Comparison of ENCODE assay signal across 24 mouse cellular contexts in genomic region chr11:46336020-46336419, GRCm38 (mm10). TPM values are rescaled to one million over a fixed set of nuclear protein-coding genes. Genes with fewer than 3 reads are reported as not detected.
DNase-seq lines count a peak whose midpoint lies in the region; ATAC-seq lines count a peak whose summit lies in the region.
"Had no signal": no experiment of that assay in that cellular context is flagged by ENCODE, and none has a peak within 500 bp of the region (broad histone marks: within the 10 kb centered on the region; RNA-seq: fewer than 3 reads in every experiment).

No protein-coding gene starts in this region.

- H3K9ac ChIP-seq in intestine, embryonic 15.5 days = no peak overlapping the region
- no peak overlapping the region for H3K9ac ChIP-seq in heart, embryonic 12.5 days

- peak; percentile 51 for ATAC-seq in common myeloid progenitor, adult 5-6 weeks (replicated peaks; ENCODE audit: low read depth, poor library complexity, severe bottlenecking)
- ATAC-seq in granulocyte monocyte progenitor cell, adult 5-6 weeks (replicated peaks; ENCODE audit: poor library complexity, severe bottlenecking) = peak; percentile 53
- peak; percentile 38 to 55 for ATAC-seq in hematopoietic stem cell, adult 5-6 weeks (replicated peaks in 1 of 2; ENCODE audit: insufficient read depth in 1 of 2, low FRiP score in 2 of 2, low TSS enrichment in 1 of 2, low read depth in 1 of 2, poor library complexity in 2 of 2, severe bottlenecking in 2 of 2)
- peak; percentile 47 for ATAC-seq in megakaryocyte progenitor cell, adult 5-6 weeks (replicated peaks; ENCODE audit: poor library complexity)
- ATAC-seq in intestine, embryonic 15.5 days = no peak
- ATAC-seq in heart, embryonic 12.5 days (ENCODE audit: insufficient number of reproducible peaks, low FRiP score) = no peak
- no peak for ATAC-seq in inflammation-experienced regulatory T-cells, adult 6 months
- ATAC-seq: activated CD4-positive, CD25-positive, alpha-beta regulatory T cell, adult 4 months; CD4-positive, CD25-positive, alpha-beta regulatory T cell, adult 4 months; Patski had no signal

- H3K4me1 ChIP-seq in intestine, embryonic 15.5 days (replicated peaks) = no peaks in the 10 kb centered on the region
- H3K4me1 ChIP-seq in heart, embryonic 12.5 days (replicated peaks) = no peaks in the 10 kb centered on the region

- H3K9me3 ChIP-seq in intestine, embryonic 15.5 days = no peaks in the 10 kb centered on the region
- H3K9me3 ChIP-seq in heart, embryonic 12.5 days (replicated peaks) = no peaks in the 10 kb centered on the region
- H3K9me3 ChIP-seq: G1E had no signal

- WGBS in intestine, embryonic 15.5 days = 88% methylated on average over 5 of the region's 5 CpGs
- 84% methylated on average over 5 of the region's 5 CpGs for WGBS in heart, embryonic 12.5 days

- DNase-seq in layer of hippocampus, adult 8-10 months (ENCODE audit: low spot score in 2 of 2) = no peak
- DNase-seq: adrenal gland, adult 2 months; adrenal gland, adult 8-10 months; adrenal gland, postnatal 10 days; adrenal gland, postnatal 14 days; adrenal gland, postnatal 25 days; adrenal gland, postnatal 36 days; B cell, adult 2 months; cerebellum, adult 11 months; cerebellum, adult 11-12 months had no signal

- no peak overlapping the region for H3K27ac ChIP-seq in intestine, embryonic 15.5 days
- H3K27ac ChIP-seq in heart, embryonic 12.5 days (ENCODE audit: poor library complexity, severe bottlenecking) = no peak overlapping the region

- H3K4me3 ChIP-seq in intestine, embryonic 15.5 days (replicated peaks) = no peak overlapping the region
- H3K4me3 ChIP-seq in heart, embryonic 12.5 days = no peak overlapping the region

- no peaks in the 10 kb centered on the region for H3K36me3 ChIP-seq in intestine, embryonic 15.5 days
- no peaks in the 10 kb centered on the region for H3K36me3 ChIP-seq in heart, embryonic 12.5 days
- H3K36me3 ChIP-seq: G1E had no signal

- no peaks in the 10 kb centered on the region for H3K27me3 ChIP-seq in intestine, embryonic 15.5 days (replicated peaks)
- H3K27me3 ChIP-seq in heart, embryonic 12.5 days (replicated peaks) = no peaks in the 10 kb centered on the region
- H3K27me3 ChIP-seq: CH12.LX had no signal

- no peak overlapping the region for H3K4me2 ChIP-seq in intestine, embryonic 15.5 days (replicated peaks)
- H3K4me2 ChIP-seq in heart, embryonic 12.5 days = no peak overlapping the region

RNA-seq across cellular contexts. Expression of gene Cyfip2, which starts 23.4 kb away (rescaled TPM):
- 52.5 and 69.0 TPM in 2 replicates for total RNA-seq in common myeloid progenitor, adult 5-6 weeks (2017)
- total RNA-seq in granulocyte monocyte progenitor cell, adult 5-6 weeks (2014; fragmentation: Nextera tagmentation) = 92.3 and 106 TPM in 2 replicates
- 43.2 and 55.8 TPM in 2 replicates for total RNA-seq in granulocyte monocyte progenitor cell, adult 5-6 weeks (2017)
- total RNA-seq in hematopoietic stem cell, adult 5-6 weeks (2017) = 79.8 and 93.2 TPM in 2 replicates
- total RNA-seq in megakaryocyte progenitor cell, adult 5-6 weeks (2015) = 121 and 122 TPM in 2 replicates
- 48.6 and 53.3 TPM in 2 replicates for total RNA-seq in megakaryocyte progenitor cell, adult 5-6 weeks (2017)
- polyA plus RNA-seq in intestine, embryonic 15.5 days (2015; fragmentation: Nextera tagmentation; extraction: Ambion mirVana) = 7.5 and 7.8 TPM in 2 replicates
- polyA plus RNA-seq in heart, embryonic 12.5 days (2016; fragmentation: Nextera tagmentation; extraction: Ambion mirVana) = 6.2 and 6.5 TPM in 2 replicates
- polyA plus RNA-seq in inflammation-experienced regulatory T-cells, adult 6 months (2017; shearing (Covaris generic)) = 10 to 100 TPM; 64.0 to 82.6 (median 70.0) TPM
- 100 to 1,000 TPM; 481 to 545 (median 513) TPM for total RNA-seq in layer of hippocampus, adult 8-10 months (2022)

RNA-seq across cellular contexts. Expression of gene Itk, which starts 53.3 kb away (rescaled TPM):
- 0.87 and 1.1 TPM in 2 replicates for total RNA-seq in common myeloid progenitor, adult 5-6 weeks (2017)
- total RNA-seq in granulocyte monocyte progenitor cell, adult 5-6 weeks (2014; fragmentation: Nextera tagmentation) = 0.28 TPM in 1 of 2 replicates, not detected in the other
- 0.21 and 0.26 TPM in 2 replicates for total RNA-seq in granulocyte monocyte progenitor cell, adult 5-6 weeks (2017)
- total RNA-seq in hematopoietic stem cell, adult 5-6 weeks (2017) = 2.9 and 6.0 TPM in 2 replicates
- total RNA-seq in megakaryocyte progenitor cell, adult 5-6 weeks (2015) = 0.91 TPM in 1 of 2 replicates, not detected in the other
- 0.46 and 0.95 TPM in 2 replicates for total RNA-seq in megakaryocyte progenitor cell, adult 5-6 weeks (2017)
- 0.25 and 0.40 TPM in 2 replicates for polyA plus RNA-seq in intestine, embryonic 15.5 days (2015; fragmentation: Nextera tagmentation; extraction: Ambion mirVana)
- polyA plus RNA-seq in heart, embryonic 12.5 days (2016; fragmentation: Nextera tagmentation; extraction: Ambion mirVana) = not detected in 2 replicates
- 100 to 1,000 TPM in 2 of 3 experiments, 10 to 100 TPM in 1; 82.4 to 182 (median 158) TPM for polyA plus RNA-seq in inflammation-experienced regulatory T-cells, adult 6 months (2017; shearing (Covaris generic))
- total RNA-seq in layer of hippocampus, adult 8-10 months (2022) = under 1 TPM; 0.17 to 0.82 (median 0.57) TPM
- total RNA-seq: ES-E14, MEL had no signal

Comparison
In these comparisons a context has a peak if more than half of its experiments do, and no peak if none do; other contexts are left out.
1. ATAC-seq: peak in common myeloid progenitor, adult 5-6 weeks (single experiment), granulocyte monocyte progenitor cell, adult 5-6 weeks (single experiment), hematopoietic stem cell, adult 5-6 weeks (2 of 2) and megakaryocyte progenitor cell, adult 5-6 weeks (single experiment); none in intestine, embryonic 15.5 days (single experiment), heart, embryonic 12.5 days (single experiment) and inflammation-experienced regulatory T-cells, adult 6 months (single experiment).